Mouse (Mus musculus): ENCODE data around the gene Arhgap45. TPM values are rescaled to one million over a fixed set of nuclear protein-coding genes. Genes with fewer than 3 reads are reported as not detected.

The Arhgap45 gene
- polyA plus RNA-seq, 1 experiment, result 218 TPM

DNA sequence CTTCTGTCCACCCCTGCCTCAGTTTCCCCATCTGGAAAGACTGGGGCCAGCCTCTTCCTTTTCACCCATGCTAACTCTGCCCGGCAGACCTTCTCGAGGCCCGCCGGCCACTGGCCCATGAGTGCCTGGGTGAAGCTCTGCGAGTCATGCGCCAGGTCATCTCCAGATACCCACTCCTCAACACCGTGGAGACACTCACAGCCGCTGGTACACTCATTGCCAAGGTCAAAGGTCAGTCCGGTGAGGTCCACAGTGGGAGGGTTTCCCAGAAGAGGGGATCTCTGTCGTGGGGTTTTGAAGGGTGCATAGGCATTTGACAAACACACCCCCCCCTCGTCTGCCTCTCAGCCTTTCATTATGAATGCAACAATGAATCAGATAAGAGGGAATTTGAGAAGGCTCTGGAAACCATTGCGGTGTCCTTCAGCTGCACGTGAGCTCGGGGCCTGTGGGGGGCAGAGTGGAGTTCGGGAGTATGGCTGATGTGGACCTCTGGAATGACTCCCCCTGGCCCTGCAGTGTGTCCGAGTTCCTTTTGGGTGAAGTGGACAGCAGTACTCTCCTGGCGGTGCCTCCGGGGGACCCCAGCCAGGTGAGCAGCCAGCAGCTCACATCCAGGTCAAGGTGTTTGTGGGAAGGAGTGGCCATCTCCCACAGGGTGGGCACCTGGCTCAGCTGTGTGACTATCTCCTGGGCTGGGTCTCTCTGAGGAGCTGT lies 4.3 kb downstream of the Arhgap45 start:
- Histone ChIP-seq H3K27ac (ENCODE audit: insufficient read depth, low read depth, low read length) (no peak overlapping the region), H3K4me1 (ENCODE audit: control insufficient read depth, insufficient read depth, low read length) (peaks cover 41% of the 10 kb centered on the region), H3K4me3 (ENCODE audit: insufficient read depth, low read length) (no peak overlapping the region)
- TF ChIP-seq POLR2A (IDR thresholded peaks at IDR 0.05; ENCODE audit: borderline replicate concordance, low read depth, low read length) (no peak), CTCF (IDR thresholded peaks at IDR 0.05; ENCODE audit: low read depth, low read length) (no peak)

DNA sequence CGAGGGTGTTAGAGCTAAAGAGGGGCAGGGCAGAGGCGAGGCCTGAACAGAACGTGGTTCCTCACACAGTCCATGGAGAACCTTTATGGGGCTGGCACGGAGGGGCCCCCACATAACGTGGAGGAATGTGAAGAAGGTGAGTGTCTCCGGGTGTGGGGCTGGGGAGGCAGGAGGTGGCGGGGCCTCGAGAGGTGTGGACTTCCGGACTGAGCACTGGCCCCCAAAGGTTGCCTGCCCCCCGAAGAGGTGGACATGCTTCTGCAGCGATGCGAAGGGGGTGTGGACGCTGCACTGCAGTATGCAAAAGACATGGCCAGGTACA lies 4.8 kb downstream of the Arhgap45 start:
- H3K27ac ChIP-seq (ENCODE audit: insufficient read depth, low read depth, low read length), result no peak overlapping the region
- no peak overlapping the region for H3K4me3 ChIP-seq (ENCODE audit: insufficient read depth, low read length)
- TF ChIP-seq CTCF (IDR thresholded peaks at IDR 0.05; ENCODE audit: low read depth, low read length) (no peak), POLR2A (IDR thresholded peaks at IDR 0.05; ENCODE audit: borderline replicate concordance, low read depth, low read length) (no peak)
- peaks cover 38% of the 10 kb centered on the region for H3K4me1 ChIP-seq (ENCODE audit: control insufficient read depth, insufficient read depth, low read length)

DNA sequence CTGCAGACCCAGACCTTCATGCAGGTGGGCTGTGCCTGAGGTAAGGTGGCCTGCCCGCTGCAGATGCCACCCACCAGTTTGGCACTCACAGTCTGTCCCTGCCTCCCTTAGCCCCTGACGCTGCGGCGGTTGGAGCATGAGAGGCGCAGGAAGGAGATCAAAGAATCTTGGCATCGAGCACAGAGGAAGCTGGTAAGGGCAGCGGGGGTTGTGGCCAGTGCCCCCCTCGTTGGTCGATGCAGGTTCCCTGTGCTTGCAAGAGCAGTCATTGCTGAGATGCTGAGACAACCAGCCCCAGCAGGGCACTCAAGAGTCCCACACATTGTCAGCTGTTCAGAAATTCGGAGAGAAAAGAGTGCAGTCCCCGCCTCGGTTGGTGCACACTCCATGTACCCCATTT lies 5.7 kb downstream of the Arhgap45 start:
- Histone ChIP-seq H3K4me1 (ENCODE audit: control insufficient read depth, insufficient read depth, low read length) (peaks cover 37% of the 10 kb centered on the region), H3K27ac (ENCODE audit: insufficient read depth, low read depth, low read length) (no peak overlapping the region), H3K4me3 (ENCODE audit: insufficient read depth, low read length) (no peak overlapping the region)
- no peak for TF ChIP-seq POLR2A (IDR thresholded peaks at IDR 0.05; ENCODE audit: borderline replicate concordance, low read depth, low read length)
- TF ChIP-seq CTCF (IDR thresholded peaks at IDR 0.05; ENCODE audit: low read depth, low read length), result no peak

DNA sequence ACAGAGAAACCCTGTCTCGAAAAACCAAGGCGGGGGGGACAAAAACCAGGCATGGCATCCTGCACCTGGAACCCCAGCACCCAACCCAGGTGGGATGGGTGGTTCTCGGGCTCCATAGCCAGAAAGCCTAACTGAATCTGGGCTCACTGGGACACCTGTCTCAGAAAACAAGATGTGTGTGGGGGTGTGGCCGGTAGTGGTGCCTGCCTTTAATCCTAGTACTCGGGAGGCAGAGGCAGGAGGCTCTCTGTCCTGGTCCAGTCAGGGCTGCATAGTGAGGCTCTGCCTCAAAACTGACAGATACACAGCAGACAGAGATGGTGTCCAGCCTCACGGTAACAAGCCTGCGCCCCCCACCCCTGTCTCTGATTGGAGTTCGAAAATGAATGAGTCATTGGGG lies 6.4 kb downstream of the Arhgap45 start:
- TF ChIP-seq POLR2A (IDR thresholded peaks at IDR 0.05; ENCODE audit: borderline replicate concordance, low read depth, low read length), result no peak
- TF ChIP-seq CTCF (IDR thresholded peaks at IDR 0.05; ENCODE audit: low read depth, low read length), result no peak
- no peak overlapping the region for H3K4me3 ChIP-seq (ENCODE audit: insufficient read depth, low read length)
- peaks cover 37% of the 10 kb centered on the region for H3K4me1 ChIP-seq (ENCODE audit: control insufficient read depth, insufficient read depth, low read length)
- peak overlapping the region; percentile 7; the same call in 1 of the 2 replicates for H3K27ac ChIP-seq (ENCODE audit: insufficient read depth, low read depth, low read length)

DNA sequence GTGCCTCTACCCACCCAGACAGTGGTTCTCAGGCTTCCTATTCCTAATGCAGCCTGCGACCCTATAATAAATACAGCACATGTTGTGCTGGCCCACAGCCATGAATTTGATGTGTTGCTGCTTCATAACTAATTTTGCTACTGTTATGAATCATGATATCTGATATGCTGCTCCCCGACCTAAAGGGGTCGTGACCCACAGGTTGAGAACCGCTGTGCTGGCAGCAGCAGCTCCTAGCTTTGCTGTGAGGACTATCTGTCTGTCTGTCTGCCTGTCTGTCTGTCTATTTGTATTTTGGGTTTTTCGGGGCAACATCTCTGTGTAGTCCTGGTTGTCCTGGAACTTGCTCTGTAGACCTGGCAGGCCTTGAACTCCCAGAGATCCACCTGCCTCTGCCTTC lies 7.3 kb downstream of the Arhgap45 start:
- TF ChIP-seq CTCF (IDR thresholded peaks at IDR 0.05; ENCODE audit: low read depth, low read length) (no peak), POLR2A (IDR thresholded peaks at IDR 0.05; ENCODE audit: borderline replicate concordance, low read depth, low read length) (no peak)
- Histone ChIP-seq H3K4me1 (ENCODE audit: control insufficient read depth, insufficient read depth, low read length) (peaks cover 37% of the 10 kb centered on the region), H3K27ac (ENCODE audit: insufficient read depth, low read depth, low read length) (peak overlapping the region; percentile 84), H3K4me3 (ENCODE audit: insufficient read depth, low read length) (peak overlapping the region; percentile 40; the same call in 1 of the 2 replicates)

DNA sequence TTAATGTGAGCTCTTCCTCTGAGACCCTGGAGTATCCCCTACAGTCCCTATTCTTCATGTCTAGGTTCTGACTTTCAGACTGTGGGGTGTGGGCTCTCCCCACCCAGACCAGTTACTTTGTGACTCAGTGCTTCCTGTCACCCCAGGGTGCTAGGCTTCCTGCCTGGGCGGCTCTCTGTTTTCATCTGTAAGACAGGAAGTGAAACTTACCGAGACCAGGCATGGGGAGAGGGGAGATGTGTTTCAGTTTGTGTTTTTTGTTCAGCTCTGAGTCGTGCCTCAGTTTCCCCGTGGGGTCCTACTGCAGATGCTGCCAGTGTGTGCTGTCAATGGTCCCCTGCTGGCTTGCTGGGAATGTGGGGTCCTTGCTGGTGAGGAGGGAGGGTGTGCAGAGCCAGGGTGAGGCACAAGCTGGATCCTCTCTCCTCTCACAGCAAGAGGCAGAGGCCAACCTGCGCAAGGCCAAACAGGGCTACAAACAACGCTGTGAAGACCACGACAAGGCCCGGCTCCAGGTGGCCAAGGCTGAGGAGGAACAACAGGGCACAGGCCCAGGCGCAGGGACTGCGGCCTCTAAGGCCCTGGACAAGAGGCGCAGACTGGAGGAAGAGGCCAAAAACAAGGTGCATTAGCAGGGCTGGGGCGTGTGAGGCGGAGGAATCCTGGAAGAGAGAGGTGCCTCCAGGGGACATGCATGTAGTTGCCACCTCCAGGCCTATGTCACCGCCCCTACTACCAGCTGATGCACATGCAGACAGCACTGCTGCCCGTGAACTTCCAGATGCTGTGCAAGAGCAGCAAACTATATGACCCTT lies 8.0 kb downstream of the Arhgap45 start:
- TF ChIP-seq POLR2A (IDR thresholded peaks at IDR 0.05; ENCODE audit: borderline replicate concordance, low read depth, low read length) (no peak), CTCF (IDR thresholded peaks at IDR 0.05; ENCODE audit: low read depth, low read length) (no peak)
- peak overlapping the region; percentile 84 for H3K27ac ChIP-seq (ENCODE audit: insufficient read depth, low read depth, low read length)
- H3K4me3 ChIP-seq (ENCODE audit: insufficient read depth, low read length), result peak overlapping the region; percentile 40
- peaks cover 32% of the 10 kb centered on the region for H3K4me1 ChIP-seq (ENCODE audit: control insufficient read depth, insufficient read depth, low read length)

DNA sequence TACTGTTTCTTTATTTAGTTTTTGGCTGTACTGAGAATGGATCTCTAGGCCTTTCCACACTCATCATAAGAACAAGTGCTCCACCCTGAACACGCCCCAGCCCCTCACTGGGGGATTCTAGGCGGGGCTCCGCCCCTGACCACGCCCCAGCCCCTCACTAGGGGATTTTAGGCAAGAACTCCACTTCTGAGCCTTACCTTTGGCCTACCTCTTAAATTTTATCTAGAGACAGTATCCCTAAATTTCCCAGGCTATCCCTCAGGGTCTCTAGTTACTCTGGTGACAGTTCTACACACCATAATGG lies 8.5 kb downstream of the Arhgap45 start:
- peaks cover 30% of the 10 kb centered on the region for H3K4me1 ChIP-seq (ENCODE audit: control insufficient read depth, insufficient read depth, low read length)
- TF ChIP-seq CTCF (IDR thresholded peaks at IDR 0.05; ENCODE audit: low read depth, low read length), result no peak
- TF ChIP-seq POLR2A (IDR thresholded peaks at IDR 0.05; ENCODE audit: borderline replicate concordance, low read depth, low read length), result no peak
- peak overlapping the region; percentile 84 for H3K27ac ChIP-seq (ENCODE audit: insufficient read depth, low read depth, low read length)
- no peak overlapping the region for H3K4me3 ChIP-seq (ENCODE audit: insufficient read depth, low read length)

DNA sequence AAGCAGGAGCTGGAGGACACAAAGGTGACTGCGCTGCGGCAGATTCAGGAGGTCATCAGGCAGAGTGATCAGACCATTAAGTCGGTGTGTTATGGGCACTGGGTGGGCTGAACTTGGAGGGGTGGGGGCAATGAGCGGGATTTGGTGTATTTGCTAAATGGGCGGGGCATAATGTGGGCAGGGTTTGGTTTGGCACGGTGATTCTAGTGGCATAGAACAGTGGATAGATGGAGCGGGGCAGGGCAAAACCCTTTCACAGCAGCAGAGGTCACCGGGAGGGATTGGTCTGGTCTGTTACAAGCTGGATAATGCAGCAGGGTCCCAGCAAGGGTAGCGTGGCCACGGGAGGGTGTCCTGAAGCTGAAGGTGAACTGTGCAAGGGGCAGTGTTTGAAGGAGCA lies 9.0 kb downstream of the Arhgap45 start:
- H3K27ac ChIP-seq (ENCODE audit: insufficient read depth, low read depth, low read length), result no peak overlapping the region
- H3K4me3 ChIP-seq (ENCODE audit: insufficient read depth, low read length), result no peak overlapping the region
- TF ChIP-seq POLR2A (IDR thresholded peaks at IDR 0.05; ENCODE audit: borderline replicate concordance, low read depth, low read length) (no peak), CTCF (IDR thresholded peaks at IDR 0.05; ENCODE audit: low read depth, low read length) (no peak)
- H3K4me1 ChIP-seq (ENCODE audit: control insufficient read depth, insufficient read depth, low read length), result peaks cover 29% of the 10 kb centered on the region

DNA sequence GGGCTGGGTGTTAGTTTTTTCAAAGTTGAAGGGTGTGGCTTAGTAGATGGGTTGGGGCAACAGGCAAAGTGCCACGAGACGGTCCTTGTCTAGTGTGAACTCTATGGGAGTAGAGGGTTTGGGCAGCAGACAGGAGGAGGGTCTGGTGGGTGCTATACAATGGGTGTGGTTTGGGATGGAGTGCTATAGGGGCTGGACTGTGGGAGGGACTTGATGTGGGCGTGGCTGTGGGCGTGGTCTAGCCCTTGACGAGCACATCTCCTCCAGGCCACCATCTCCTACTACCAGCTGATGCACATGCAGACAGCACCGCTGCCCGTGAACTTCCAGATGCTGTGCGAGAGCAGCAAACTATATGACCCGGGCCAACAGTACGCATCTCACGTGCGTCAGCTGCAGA lies 9.4 kb downstream of the Arhgap45 start:
- no peak for TF ChIP-seq POLR2A (IDR thresholded peaks at IDR 0.05; ENCODE audit: borderline replicate concordance, low read depth, low read length)
- TF ChIP-seq CTCF (IDR thresholded peaks at IDR 0.05; ENCODE audit: low read depth, low read length), result no peak
- Histone ChIP-seq H3K27ac (ENCODE audit: insufficient read depth, low read depth, low read length) (no peak overlapping the region), H3K4me1 (ENCODE audit: control insufficient read depth, insufficient read depth, low read length) (peaks cover 27% of the 10 kb centered on the region)

More for the DNA sequence above, 9.4 kb downstream of the Arhgap45 start:
- no peak overlapping the region for H3K4me3 ChIP-seq (ENCODE audit: insufficient read depth, low read length)

Data from bone marrow macrophage, adult 2 months (primary cell).